Mouse (Mus musculus): Measurements from ENCODE around the gene Cldn34b3. TPM values are rescaled to one million over a fixed set of nuclear protein-coding genes. Genes with fewer than 3 reads are reported as not detected.

Cldn34b3 gene
- not detected for polyA plus RNA-seq (2014; fragmentation: Illumina TruSeq; extraction: RNeasy Lipid Tissue Mini Kit (QIAGEN cat#74804); ENCODE audit: insufficient read depth, low read depth, low replicate concordance)

DNA sequence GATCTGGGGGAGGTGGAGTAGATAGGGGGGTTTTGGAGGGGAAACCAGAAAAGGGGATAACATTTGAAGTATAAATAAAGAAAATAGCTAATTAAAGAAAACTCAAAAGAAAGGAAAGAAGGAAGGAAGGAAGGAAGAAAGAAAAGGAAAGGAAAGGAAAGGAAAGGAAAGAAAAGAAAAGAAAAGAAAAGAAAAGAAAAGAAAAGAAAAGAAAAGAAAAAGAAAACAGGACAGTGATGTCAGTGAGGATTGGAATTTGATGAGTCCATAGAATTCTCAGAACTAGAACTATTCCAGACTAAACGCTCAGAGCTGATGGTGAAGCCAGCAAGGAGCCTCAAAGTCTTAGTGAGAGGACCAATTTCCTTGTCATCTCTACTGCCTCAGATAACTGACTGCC lies at the start of gene Cldn34b3:
Cldn34b3 (plus strand) TSS at position 301 of the 400 bp plus-strand sequence.

Other genes starting within 250 kb of the Cldn34b3 start
- not detected for gene Cldn34b4, start 129.0 kb downstream of the Cldn34b3 start, polyA plus RNA-seq (2014; fragmentation: Illumina TruSeq; extraction: RNeasy Lipid Tissue Mini Kit (QIAGEN cat#74804); ENCODE audit: insufficient read depth, low read depth, low replicate concordance)

Measured in lung, adult 10 weeks (tissue).